Mouse (Mus musculus): ENCODE results near the gene Ddx50.

Gene Ddx50

DNA sequence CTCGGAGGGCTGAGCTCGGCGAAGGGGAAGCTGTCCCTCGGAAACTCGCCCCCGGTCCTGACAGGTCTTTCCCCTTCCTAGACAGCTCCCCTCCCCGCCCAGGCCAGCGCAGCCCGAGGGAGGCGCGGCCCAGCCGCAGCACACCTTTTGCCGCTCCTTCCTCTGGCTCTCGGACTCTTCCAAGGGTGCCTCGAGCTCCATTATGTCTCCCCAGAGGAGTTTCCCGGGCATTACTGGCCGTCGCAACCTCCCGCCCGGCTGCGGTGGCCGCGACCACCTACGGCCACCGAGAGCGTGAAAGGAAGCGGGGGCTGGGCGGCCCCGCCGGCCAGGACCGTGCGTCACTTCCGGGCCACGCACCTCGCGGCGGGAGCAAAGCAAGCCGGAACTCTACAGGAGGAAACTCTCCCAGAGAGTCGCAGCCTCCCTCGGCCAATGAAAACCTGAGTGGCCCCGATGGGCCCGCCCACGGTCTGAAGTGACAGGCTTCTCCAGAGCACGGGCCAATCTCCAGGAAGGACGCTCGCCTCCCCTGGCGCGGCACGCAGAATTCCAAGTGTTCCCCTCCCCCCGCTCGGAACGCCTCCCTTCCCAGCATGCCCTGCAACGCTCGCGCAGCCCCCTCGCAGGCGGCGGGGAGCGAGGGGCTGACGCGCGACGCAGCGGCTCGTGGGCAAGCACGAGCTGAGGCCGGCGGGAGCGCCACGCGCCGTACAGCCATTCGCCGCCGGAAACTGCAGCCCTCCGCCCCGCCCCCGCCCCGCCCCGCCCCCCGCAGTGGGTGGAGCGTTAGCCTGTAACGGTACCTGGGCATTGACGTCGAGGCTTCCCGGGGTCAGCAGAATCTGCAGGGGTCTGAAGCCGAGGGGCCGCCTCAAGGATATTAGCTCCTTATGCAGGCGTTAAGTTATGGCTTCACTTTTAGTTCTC, at the start of gene Ddx50:
Gene Ddx50 (minus strand): TSS at position 338 of the 930 bp plus-strand sequence.
- in situ Hi-C loops (cut with MboI, MseI): no loop called here

DNA sequence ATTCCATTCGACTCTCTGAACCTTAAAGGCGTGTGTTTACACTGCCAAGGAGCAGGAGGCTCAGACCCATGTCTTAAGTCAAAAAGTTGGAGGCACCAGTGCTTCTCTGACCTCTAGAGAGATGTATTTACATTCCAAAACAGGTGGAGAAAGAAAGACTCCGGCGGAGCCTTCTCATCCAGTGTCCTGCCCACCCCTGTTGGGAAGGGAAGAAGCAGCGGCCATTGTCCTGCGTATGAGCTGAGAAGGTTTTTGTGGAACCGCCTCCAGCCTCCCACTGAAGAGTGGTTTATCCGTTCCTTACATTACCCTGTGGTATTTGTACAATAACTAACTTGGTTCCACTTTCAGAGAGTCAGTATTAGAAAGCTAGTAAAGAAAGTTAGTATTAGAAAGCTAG, 41.8 kb upstream of the Ddx50 start:
- in situ Hi-C loops (cut with MboI, MseI): loop anchor here (25.0 kb wide), 1 partner anchor 1980 kb away; no protein-coding TSS in a partner anchor

DNA sequence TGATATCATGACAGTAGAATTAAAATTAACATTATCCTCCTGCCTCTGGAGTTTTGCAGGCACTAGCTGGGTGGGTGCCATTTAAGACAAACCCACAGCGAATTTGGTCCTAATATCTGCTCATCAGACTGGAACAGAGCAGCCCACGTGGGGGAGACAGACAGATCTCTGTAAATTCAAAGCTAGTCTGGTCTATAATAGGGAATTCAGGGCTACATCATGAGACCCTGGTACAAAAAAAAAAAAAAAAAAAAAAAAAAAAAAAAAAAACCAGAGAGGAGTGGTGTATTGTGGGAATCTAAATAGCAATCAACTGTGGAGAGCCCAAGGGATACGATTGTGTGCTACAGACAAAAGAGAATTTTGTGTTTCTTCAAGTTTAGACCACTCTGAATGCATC, 41.2 kb upstream of the Ddx50 start:
- in situ Hi-C loops (cut with MboI, MseI): loop anchor here (25.0 kb wide), 1 partner anchor 1980 kb away; no protein-coding TSS in a partner anchor

DNA sequence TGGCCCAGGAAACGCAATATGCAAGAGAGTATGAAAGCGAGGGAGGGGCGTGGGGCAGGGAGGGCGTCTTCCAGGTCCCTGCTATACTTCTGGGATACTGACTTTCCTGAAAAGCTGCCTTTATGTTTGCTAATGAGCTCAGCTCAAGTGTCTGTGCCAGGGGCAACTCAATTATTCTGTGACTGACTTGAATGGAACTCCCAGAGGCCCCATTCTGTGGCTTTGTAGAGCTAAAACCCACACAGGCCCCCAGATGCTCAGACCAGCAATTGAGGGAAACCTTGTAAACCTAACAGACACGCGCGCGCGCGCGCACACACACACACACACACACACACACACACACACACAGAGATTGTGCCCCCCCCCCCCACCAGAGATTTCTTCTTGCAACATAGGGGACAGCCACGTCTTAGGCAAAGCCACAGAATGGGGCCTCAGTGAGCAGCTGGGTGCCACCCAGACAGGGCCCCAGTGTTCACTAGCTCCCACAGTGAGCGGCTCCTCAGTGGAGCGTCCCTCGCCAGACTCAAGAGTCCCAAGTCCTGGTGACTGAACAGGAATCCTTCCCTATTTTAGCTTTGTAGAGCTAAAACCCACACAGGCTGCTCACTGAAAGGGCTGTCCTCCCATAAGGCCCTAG, 36.1 kb upstream of the Ddx50 start:
- in situ Hi-C loops (cut with MboI, MseI): loop anchor here (25.0 kb wide), 1 partner anchor 1975 kb away; no protein-coding TSS in a partner anchor

DNA sequence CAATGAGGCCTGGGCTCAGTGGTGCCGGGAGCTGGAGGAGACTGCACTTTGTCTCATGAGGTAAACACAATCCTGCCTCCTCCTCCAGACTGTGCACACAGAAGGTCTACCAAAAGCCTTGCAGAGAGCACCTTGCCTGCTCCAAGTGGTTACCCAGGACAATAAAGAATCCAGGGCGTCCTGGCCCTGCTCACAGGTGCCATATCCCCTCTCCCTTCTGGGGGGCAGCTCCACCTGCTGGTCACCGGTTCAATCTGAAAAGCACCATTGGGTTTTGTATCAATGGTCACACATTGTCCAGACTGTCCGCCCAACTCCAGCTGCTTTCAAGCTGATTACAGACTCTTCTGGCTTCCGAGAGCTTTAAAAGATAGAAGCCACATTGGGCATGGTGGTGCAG, 32.0 kb upstream of the Ddx50 start:
- in situ Hi-C loops (cut with MboI, MseI): loop anchor here (25.0 kb wide), 1 partner anchor 1971 kb away; no protein-coding TSS in a partner anchor

DNA sequence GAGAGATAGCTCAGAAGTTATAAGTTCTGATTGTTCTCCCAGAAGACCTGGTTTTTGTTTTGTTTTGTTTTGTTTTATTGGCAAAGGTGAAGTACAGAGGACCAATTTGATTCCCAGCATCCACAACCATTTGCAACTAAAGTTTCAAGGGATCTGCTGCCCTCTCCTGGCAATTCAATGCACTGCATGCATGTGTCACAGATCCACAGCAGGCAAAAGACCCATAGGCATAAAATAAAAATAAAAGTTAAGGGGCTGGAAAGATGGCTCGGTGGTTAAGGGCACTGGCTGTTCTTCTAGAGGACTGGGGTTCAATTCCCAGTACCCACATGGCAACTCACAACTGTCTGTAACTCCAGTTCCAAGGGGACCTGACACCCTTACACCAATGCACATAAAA, 28.8 kb upstream of the Ddx50 start:
- in situ Hi-C loops (cut with MboI, MseI): loop anchor here (25.0 kb wide), 1 partner anchor 1968 kb away; no protein-coding TSS in a partner anchor

DNA sequence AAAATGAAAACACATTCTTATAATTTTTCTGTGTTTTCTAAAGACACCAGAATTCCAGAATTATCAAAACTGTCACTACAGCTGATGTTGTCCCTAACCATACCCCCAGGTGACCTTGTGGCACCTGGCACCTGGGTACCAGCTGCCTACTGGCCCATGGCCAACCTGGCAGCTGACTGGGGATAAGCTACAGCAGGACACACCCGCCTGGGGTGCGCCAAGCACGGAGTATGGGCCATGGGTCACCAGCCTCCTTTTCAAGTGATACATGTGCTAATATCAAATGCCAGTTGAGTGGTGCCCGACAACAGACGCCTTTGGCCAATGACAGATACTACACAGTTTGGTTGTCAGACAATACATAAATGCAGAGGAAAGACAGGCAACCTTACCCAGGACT, 26.3 kb upstream of the Ddx50 start:
- in situ Hi-C loops (cut with MboI, MseI): loop anchor here (25.0 kb wide), 1 partner anchor 1965 kb away; no protein-coding TSS in a partner anchor

DNA sequence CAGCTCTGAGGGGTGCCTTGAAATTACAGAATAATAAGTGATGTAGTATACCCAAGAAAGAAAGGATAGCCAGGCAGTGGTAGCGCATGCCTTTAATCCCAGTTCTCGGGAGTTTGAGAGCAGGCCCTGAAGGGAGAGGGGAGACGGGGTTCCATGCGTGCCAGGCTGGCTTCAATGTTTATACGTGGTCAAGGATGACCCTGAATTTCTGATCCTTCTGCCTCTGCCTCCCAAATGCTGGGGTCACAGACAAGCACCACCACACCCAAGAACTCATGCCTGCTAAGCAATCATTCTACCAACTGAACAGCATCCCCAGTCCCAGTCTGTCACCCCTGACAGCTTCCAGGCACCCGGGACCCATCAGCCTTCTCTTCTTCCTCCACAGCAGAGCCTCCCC, 25.2 kb upstream of the Ddx50 start:
- in situ Hi-C loops (cut with MboI, MseI): loop anchor here (25.0 kb wide), 1 partner anchor 1964 kb away; no protein-coding TSS in a partner anchor

DNA sequence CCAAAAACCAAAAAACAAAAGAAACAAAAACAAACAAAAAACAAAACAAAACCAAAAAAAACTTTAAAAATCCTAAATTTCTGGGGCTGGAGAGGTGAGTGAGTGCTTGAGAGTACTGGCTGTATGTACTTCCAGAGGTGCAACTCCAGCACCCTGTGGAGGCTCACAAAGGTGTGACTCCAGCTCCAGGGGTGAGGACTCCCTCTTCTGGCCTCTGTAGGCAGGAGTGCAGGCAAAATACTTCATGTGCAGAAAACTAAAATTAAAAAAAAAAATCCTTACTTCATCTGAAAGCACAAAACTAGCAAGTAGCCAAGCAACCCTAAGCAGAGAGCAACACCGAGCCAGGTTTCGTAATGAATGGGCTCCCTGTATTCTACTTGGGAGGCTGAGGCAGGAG, 21.3 kb upstream of the Ddx50 start:
- in situ Hi-C loops (cut with MboI, MseI): no loop called here

DNA sequence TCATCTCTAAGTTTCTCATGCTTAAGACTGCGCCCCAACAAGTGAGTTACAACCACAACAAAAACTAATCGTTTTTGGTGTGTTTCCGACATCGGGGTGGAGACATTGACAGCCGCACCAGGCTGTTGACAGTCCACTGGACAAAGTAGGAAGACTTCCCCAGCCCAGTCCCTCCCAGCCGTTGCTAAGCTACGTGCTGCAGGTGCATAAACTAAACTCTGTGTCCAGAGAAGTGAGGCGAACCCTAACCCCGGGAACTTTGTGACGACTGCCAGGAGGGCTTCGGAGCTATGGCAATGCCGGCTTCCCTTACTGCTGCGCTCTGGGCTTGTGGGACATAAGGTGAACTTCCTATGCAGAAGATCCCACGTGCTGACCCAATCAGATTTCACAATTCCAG, 18.2 kb upstream of the Ddx50 start:
- in situ Hi-C loops (cut with MboI, MseI): no loop called here

DNA sequence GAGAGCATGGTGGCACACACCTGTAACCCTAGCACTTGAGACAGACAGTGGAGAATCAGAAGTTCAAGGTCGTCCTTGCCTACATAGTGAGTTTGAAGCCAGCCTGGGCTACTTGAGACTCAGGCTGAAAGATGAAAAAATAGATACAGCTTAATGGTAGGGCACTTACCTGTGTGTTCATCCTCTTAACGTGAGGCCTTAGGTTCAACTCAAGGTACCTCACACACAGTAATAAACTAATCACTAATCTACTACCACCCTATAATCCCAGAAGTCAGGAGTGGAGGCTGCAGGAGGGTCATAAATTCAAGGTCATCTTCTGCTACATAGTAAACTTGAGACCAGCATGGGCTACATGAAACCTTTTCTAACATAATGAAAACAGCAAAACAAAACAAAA, 17.4 kb upstream of the Ddx50 start:
- in situ Hi-C loops (cut with MboI, MseI): no loop called here

DNA sequence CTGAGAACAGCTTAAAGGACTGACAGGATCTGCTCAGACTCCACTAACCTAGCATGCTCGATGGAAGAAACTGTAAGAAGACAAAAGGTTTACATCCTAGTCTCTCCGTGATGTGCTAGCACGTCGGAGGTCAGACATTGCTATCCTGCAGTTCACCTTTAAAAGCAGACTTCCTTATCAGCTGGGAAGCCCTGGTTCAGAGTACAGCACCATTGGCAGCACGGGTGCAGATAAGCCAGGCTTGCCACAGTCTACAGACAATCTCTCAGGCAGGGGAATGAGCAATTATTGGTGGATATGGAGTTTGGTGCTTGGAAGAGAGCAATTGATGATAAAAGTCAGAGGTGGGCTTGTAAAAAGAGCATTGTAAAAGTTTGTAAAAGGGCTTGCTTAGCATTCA, 17.0 kb upstream of the Ddx50 start:
- in situ Hi-C loops (cut with MboI, MseI): no loop called here

DNA sequence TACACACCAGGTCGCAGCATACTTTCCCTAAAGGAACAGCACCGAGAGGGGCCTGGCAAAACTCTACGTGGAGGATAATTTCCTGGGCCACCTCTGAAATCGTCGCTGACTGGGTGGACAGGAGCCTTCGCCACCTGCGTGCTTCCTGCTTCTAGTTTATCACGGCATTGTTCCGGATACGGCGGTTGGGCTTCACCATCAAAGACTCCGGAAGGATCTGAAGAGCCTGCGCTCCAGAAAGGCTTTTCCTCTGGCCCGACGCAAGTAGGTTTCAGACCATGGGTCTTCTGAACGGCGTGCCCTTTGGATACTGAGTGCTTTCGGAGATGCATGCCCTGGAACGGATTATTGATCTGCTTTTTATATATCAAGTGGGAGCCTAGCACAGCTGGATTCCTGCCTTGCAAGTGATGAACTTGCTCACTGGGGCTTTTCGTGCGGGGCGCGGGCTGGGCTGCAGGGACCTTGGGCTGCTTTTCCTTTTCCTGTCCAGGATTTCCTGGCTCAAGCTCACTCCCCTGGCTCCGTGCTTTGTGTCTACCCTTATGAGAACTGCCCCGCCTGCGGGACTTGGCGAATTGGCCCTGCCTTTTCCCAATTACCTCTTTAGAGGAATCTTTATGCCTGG, 14.1 kb upstream of the Ddx50 start:
- in situ Hi-C loops (cut with MboI, MseI): no loop called here

DNA sequence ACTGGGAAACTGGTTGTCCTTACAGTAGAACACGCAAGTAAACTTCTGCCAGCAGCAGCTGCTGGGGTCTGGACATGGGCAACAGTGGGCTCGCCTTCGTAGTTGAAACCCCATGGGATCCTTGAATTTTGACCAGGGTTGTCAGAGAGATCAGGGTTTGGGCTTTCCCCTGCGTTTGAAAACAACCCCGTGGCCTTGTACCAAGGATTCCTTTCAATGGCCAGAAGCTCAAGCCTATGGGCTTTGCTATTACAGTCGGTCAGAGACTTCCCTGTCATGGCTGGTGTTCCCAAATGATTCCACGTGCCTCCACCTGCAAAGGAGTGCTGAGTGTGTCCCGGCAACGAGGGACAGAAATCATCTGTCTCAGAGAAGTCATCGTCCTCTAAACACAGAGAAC, 13.2 kb upstream of the Ddx50 start:
- in situ Hi-C loops (cut with MboI, MseI): no loop called here

DNA sequence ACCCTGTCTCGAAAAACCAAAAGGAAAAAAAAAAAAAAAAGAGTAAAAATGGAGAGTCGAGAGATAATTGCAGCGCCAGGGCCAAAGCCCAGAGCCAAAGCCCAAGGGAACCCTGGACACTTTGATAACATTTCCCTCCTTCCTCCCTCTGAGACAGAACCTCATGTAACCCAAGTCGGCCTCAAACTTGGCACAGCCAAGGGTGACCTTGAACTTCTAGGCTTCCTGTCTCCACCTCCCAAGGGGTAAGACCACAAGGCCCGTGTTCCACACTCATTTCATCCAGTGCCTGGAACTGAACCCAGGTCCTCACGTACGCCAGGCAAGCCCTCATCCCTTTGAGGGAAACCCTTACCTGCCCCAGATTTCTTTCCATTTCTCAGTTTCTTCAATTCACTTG, 5.7 kb upstream of the Ddx50 start:
- in situ Hi-C loops (cut with MboI, MseI): no loop called here

DNA sequence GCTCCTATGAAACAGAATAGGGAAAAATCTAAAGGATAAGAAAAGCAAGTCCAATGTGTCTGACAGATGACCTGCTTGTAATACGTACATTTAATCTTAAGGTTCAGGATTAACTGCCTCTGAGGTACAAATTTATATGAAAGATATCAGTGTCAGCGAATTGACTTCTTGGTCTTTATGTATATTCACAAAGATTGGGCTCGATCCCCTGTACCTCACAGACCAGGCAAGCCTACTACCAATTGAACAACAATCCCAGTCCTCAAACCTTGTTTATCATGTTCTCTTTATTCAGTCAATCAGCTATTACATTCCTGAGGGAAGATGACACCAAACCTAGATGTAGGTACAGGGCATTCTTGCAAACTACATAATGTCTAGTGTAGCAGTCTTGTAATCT, 943 bp upstream of the Ddx50 start:
- in situ Hi-C loops (cut with MboI, MseI): no loop called here

DNA sequence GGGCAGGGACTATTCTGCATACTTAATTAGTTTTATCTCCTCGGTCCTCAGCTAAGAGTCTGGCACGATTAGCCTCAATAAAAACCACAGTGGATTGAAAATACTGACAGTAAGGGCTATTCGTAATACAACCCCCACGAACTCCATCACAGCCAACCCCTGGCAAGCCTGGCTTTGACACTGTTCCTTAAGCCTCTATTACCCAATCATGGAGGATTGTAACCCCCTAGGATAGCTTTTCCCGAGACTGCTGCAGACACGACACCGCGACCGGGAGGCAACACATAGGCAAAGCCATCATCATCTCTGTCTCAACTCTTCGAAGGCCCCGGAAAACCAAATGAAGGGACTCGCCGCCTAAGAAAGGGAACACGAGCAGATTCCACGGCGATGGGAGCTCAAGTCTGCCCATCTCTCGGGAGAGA, 648 bp downstream of the Ddx50 start:
- in situ Hi-C loops (cut with MboI, MseI): no loop called here

DNA sequence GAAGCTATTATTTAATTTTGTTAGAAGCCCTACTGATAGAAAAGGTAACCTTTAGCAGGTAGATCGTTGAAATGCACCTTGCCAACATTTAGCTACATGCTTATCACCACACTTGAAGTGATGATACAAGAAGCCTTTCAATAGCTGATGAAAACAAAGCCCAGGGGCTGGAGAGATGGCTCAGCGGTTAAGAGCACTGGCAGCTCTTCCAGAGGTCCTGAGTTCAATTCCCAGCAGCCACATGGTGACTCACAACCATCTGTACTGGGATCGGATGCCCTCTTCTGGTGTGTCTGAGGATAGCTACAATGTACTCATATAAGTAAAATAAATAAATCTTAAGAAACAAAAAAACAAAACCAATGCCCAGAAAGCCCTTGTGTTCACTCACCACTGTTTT, 46.9 kb downstream of the Ddx50 start:
- in situ Hi-C loops (cut with MboI, MseI): no loop called here

DNA sequence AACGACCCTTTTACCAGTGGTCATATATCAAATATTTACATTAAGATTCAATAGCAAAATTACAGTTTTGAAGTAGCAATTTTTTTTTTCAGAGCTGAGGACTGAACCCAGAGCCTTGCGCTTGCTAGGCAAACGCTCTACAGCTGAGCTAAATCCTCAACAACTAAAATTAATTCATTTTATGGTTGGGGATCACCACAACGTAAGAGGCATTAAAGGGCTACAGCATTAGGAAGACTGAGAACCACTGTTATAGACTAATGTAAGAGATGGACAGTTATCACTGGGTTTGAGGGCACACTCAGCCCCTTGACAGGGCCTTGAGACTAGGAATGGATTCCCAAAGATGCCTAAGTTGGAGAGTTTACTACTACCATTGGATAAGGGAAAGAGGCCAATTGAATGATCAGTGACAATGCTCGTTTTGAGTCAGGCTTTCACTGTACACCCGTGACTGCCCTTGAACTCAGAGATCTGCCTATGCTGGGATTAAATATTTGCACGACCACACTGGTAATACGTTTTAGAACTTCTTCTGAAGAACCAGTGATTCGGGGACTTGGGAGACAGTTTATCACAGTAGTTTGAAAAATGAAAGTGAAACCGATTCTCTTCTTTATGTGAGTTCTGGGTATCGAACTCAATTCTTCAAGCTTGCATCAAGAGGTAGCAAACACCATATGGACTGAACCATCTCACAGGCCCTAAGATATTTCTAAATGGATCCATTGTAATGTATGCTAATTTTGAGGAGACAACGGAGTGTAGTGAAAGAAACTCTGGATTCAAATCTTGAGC, 47.6 kb downstream of the Ddx50 start:
- in situ Hi-C loops (cut with MboI, MseI): no loop called here

DNA sequence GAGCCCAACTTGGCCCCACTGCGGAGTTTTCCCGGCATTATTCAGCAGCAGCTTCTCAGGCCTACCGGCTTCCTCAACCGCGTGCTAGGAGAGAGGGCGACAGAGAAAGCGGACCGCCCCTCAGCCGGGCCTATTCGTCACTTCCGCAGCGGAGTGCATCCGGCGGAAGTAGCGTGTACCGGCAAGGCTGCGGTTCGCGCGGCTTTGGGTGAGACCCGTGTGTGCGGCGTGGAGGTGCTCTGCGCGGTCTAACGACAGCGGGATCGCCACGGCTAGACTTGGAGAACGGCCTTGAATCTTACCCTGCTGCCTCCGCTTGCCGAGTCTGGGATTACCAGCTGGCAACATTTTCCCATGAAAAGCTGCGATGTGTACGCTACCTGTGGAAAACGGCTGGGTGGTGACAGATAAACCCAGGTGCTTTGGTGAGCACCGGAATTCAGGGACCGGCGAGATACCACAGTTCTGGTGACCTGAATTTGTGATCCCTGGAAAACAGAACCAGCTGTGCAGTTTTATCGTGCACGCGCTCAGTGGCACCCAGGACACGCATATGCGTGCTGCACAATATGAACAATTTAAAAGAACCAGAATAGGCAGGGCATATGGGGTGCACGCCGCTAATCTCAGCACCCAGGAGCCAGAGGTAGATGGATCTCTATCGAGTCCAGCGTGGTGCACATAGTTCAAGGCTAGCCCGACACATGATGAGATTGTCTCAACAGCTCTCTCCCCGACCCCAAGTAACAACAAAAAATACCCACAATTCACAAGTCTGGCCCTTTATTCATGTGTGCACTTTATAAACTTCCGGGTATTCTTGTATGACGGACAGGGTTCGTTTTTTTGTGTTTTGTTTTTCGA, 48.6 kb downstream of the Ddx50 start, which contains the start of gene Ddx21:
Gene Ddx21 (minus strand): TSS at position 105 of the 864 bp plus-strand sequence.
- in situ Hi-C loops (cut with MboI, MseI): no loop called here
